Mouse (Mus musculus): ENCODE results near the gene Enox1. TPM values are rescaled to one million over a fixed set of nuclear protein-coding genes. Genes with fewer than 3 reads are reported as not detected.
A peak's percentile ranks its signal among the peaks of the same experiment; 100 is the strongest.
"Not testable (repeated sequence)": the region's sequence is repeated elsewhere in the genome, so short reads cannot be mapped to it uniquely, and the experiment has no call there.

Enox1 gene
- polyA plus RNA-seq (2012; rRNA removed): 0.32 TPM in 2 replicates

- no peak for DNase-seq (ENCODE audit: low read depth, low spot score)
- 2% methylated on average over 72 of the region's 73 CpGs for WGBS
Observed at GRCm38 (mm10) chr14:77156222-77156910, at the start of gene Enox1. Enox1 (plus strand) TSS chr14:77156763.

GRCm38 (mm10) chr14:77110622-77111021 is 45.9 kb upstream of the Enox1 start:
- not testable (repeated sequence) for DNase-seq (ENCODE audit: low read depth, low spot score)
- 89% methylated on average over 5 of the region's 5 CpGs for WGBS

GRCm38 (mm10) chr14:77130612-77131011 is 26.0 kb upstream of the Enox1 start:
- WGBS: 93% methylated on average over 5 of the region's 5 CpGs
- DNase-seq (ENCODE audit: low read depth, low spot score): no peak

GRCm38 (mm10) chr14:77136936-77137335 is 19.6 kb upstream of the Enox1 start:
- no peak for DNase-seq (ENCODE audit: low read depth, low spot score)
- WGBS: 59% methylated on average over 6 of the region's 6 CpGs

- DNase-seq (ENCODE audit: low read depth, low spot score): peak; percentile 54
- 25% methylated on average over 17 of the region's 17 CpGs for WGBS
Observed at GRCm38 (mm10) chr14:77141324-77142282, 15.0 kb upstream of the Enox1 start.

GRCm38 (mm10) chr14:77145103-77145502 is 11.5 kb upstream of the Enox1 start:
- 65% methylated on average over 4 of the region's 4 CpGs for WGBS
- DNase-seq (ENCODE audit: low read depth, low spot score): no peak

- no peak for DNase-seq (ENCODE audit: low read depth, low spot score)
- WGBS: 93% methylated on average over 1 of the region's 1 CpGs
Observed at GRCm38 (mm10) chr14:77147635-77148034, 8.9 kb upstream of the Enox1 start.

GRCm38 (mm10) chr14:77150556-77150955 is 6.0 kb upstream of the Enox1 start:
- 78% methylated on average over 6 of the region's 6 CpGs for WGBS
- DNase-seq (ENCODE audit: low read depth, low spot score): no peak

GRCm38 (mm10) chr14:77151431-77151830 is 5.1 kb upstream of the Enox1 start:
- 86% methylated on average over 7 of the region's 7 CpGs for WGBS
- no peak for DNase-seq (ENCODE audit: low read depth, low spot score)

GRCm38 (mm10) chr14:77156911-77157504 is 445 bp downstream of the Enox1 start:
- no peak for DNase-seq (ENCODE audit: low read depth, low spot score)

GRCm38 (mm10) chr14:77157505-77157911 is 945 bp downstream of the Enox1 start:
- DNase-seq (ENCODE audit: low read depth, low spot score): no peak
- 3% methylated on average over 31 of the region's 31 CpGs for WGBS

More at GRCm38 (mm10) chr14:77156911-77157504, 445 bp downstream of the Enox1 start:
- WGBS: 2% methylated on average over 63 of the region's 64 CpGs

- 54% methylated on average over 5 of the region's 5 CpGs for WGBS
- no peak for DNase-seq (ENCODE audit: low read depth, low spot score)
Observed at GRCm38 (mm10) chr14:77159397-77159796, 2.8 kb downstream of the Enox1 start.

- no peak for DNase-seq (ENCODE audit: low read depth, low spot score)
- WGBS: 72% methylated on average over 3 of the region's 3 CpGs
Observed at GRCm38 (mm10) chr14:77162496-77162895, 5.9 kb downstream of the Enox1 start.

GRCm38 (mm10) chr14:77164396-77164795 is 7.8 kb downstream of the Enox1 start:
- WGBS: 66% methylated on average over 6 of the region's 6 CpGs
- no peak for DNase-seq (ENCODE audit: low read depth, low spot score)

- DNase-seq (ENCODE audit: low read depth, low spot score): no peak
- WGBS: 92% methylated on average over 6 of the region's 6 CpGs
Observed at GRCm38 (mm10) chr14:77168161-77168560, 11.6 kb downstream of the Enox1 start.

- 62% methylated on average over 15 of the region's 15 CpGs for WGBS
- DNase-seq (ENCODE audit: low read depth, low spot score): no peak
Observed at GRCm38 (mm10) chr14:77174491-77174890, 17.9 kb downstream of the Enox1 start.

- 85% methylated on average over 9 of the region's 9 CpGs for WGBS
- DNase-seq (ENCODE audit: low read depth, low spot score): no peak
Observed at GRCm38 (mm10) chr14:77174931-77175330, 18.4 kb downstream of the Enox1 start.

- 70% methylated on average over 7 of the region's 7 CpGs for WGBS
- no peak for DNase-seq (ENCODE audit: low read depth, low spot score)
Observed at GRCm38 (mm10) chr14:77180241-77180640, 23.7 kb downstream of the Enox1 start.

GRCm38 (mm10) chr14:77180753-77181374 is 24.3 kb downstream of the Enox1 start:
- WGBS: 53% methylated on average over 13 of the region's 13 CpGs

GRCm38 (mm10) chr14:77183491-77183890 is 26.9 kb downstream of the Enox1 start:
- 87% methylated on average over 5 of the region's 5 CpGs for WGBS
- DNase-seq (ENCODE audit: low read depth, low spot score): no peak

More at GRCm38 (mm10) chr14:77180753-77181374, 24.3 kb downstream of the Enox1 start:
- no peak for DNase-seq (ENCODE audit: low read depth, low spot score)
